Mouse (Mus musculus): ENCODE data around the gene Dnaja1. TPM values are rescaled to one million over a fixed set of nuclear protein-coding genes. Genes with fewer than 3 reads are reported as not detected.

The Dnaja1 gene
- polyA plus RNA-seq (2014; fragmentation: Nextera tagmentation; extraction: Ambion mirVana) = 691 and 740 TPM in 2 replicates

- Histone ChIP-seq H3K4me2 (replicated peaks; ENCODE audit: low read depth, low read length) (peak within 1 kb of the TSS; percentile 69), H3K36me3 (ENCODE audit: control insufficient read depth, insufficient read depth, low read length) (0 out of 2 replicates have a peak, but pooled peaks cover 2% of the 10 kb centered on the region), H3K4me3 (ENCODE audit: low read depth, low read length) (peak within 1 kb of the TSS; percentile 81), H3K9me3 (ENCODE audit: control insufficient read depth, low read length) (no peaks in the 10 kb centered on the region), H3K27ac (ENCODE audit: low read depth, low read length) (peak within 1 kb of the TSS; percentile 99), H3K9ac (ENCODE audit: low read depth, low read length) (peak within 1 kb of the TSS; percentile 97), H3K27me3 (ENCODE audit: control insufficient read depth, insufficient read depth, low read length) (no peaks in the 10 kb centered on the region), H3K4me1 (replicated peaks; ENCODE audit: control insufficient read depth, insufficient read depth, low read length) (no peaks in the 10 kb centered on the region; the same call in 1 of the 2 replicates)
- peak; percentile 96 for ATAC-seq (ENCODE audit: low FRiP score)
- WGBS = under 1% methylated on average over 54 of the region's 54 CpGs
- DNase-seq (ENCODE audit: low spot score) = peak; percentile 97
These were observed at the start of gene Dnaja1 for GRCm38 (mm10) chr4:40722011-40722666. Gene Dnaja1 (plus strand): TSS chr4:40722150.

- WGBS = over 99% methylated on average over 5 of the region's 5 CpGs
- no peak for DNase-seq (ENCODE audit: low spot score)
- ATAC-seq (ENCODE audit: low FRiP score) = no peak
- Histone ChIP-seq H3K4me2 (replicated peaks; ENCODE audit: low read depth, low read length) (no peak overlapping the region), H3K4me1 (replicated peaks; ENCODE audit: control insufficient read depth, insufficient read depth, low read length) (no peaks in the 10 kb centered on the region; the same call in 1 of the 2 replicates), H3K4me3 (ENCODE audit: low read depth, low read length) (no peak overlapping the region), H3K9ac (ENCODE audit: low read depth, low read length) (no peak overlapping the region), H3K27ac (ENCODE audit: low read depth, low read length) (no peak overlapping the region), H3K27me3 (ENCODE audit: control insufficient read depth, insufficient read depth, low read length) (no peaks in the 10 kb centered on the region), H3K36me3 (ENCODE audit: control insufficient read depth, insufficient read depth, low read length) (no peaks in the 10 kb centered on the region), H3K9me3 (ENCODE audit: control insufficient read depth, low read length) (no peaks in the 10 kb centered on the region)
These were observed 48.4 kb upstream of the Dnaja1 start for GRCm38 (mm10) chr4:40673526-40673925.

GRCm38 (mm10) chr4:40676338-40676737 is 45.6 kb upstream of the Dnaja1 start:
- Histone ChIP-seq H3K9me3 (ENCODE audit: control insufficient read depth, low read length) (no peaks in the 10 kb centered on the region), H3K4me2 (replicated peaks; ENCODE audit: low read depth, low read length) (no peak overlapping the region), H3K36me3 (ENCODE audit: control insufficient read depth, insufficient read depth, low read length) (no peaks in the 10 kb centered on the region), H3K27ac (ENCODE audit: low read depth, low read length) (no peak overlapping the region), H3K27me3 (ENCODE audit: control insufficient read depth, insufficient read depth, low read length) (no peaks in the 10 kb centered on the region), H3K4me1 (replicated peaks; ENCODE audit: control insufficient read depth, insufficient read depth, low read length) (no peaks in the 10 kb centered on the region; the same call in 1 of the 2 replicates), H3K9ac (ENCODE audit: low read depth, low read length) (no peak overlapping the region), H3K4me3 (ENCODE audit: low read depth, low read length) (no peak overlapping the region)
- ATAC-seq (ENCODE audit: low FRiP score) (no peak), DNase-seq (ENCODE audit: low spot score) (no peak)
- WGBS = 17% methylated on average over 14 of the region's 14 CpGs

GRCm38 (mm10) chr4:40677132-40677531 is 44.8 kb upstream of the Dnaja1 start:
- WGBS = 47% methylated on average over 5 of the region's 5 CpGs
- no peaks in the 10 kb centered on the region for H3K36me3 ChIP-seq (ENCODE audit: control insufficient read depth, insufficient read depth, low read length)
- no peak overlapping the region for H3K4me3 ChIP-seq (ENCODE audit: low read depth, low read length)
- H3K4me2 ChIP-seq (replicated peaks; ENCODE audit: low read depth, low read length) = no peak overlapping the region
- ATAC-seq (ENCODE audit: low FRiP score) (no peak), DNase-seq (ENCODE audit: low spot score) (no peak)
- no peaks in the 10 kb centered on the region for H3K27me3 ChIP-seq (ENCODE audit: control insufficient read depth, insufficient read depth, low read length)
- no peak overlapping the region for H3K27ac ChIP-seq (ENCODE audit: low read depth, low read length)
- H3K4me1 ChIP-seq (replicated peaks; ENCODE audit: control insufficient read depth, insufficient read depth, low read length) = no peaks in the 10 kb centered on the region; the same call in 1 of the 2 replicates
- no peak overlapping the region for H3K9ac ChIP-seq (ENCODE audit: low read depth, low read length)
- H3K9me3 ChIP-seq (ENCODE audit: control insufficient read depth, low read length) = no peaks in the 10 kb centered on the region

GRCm38 (mm10) chr4:40680250-40680860 is 41.6 kb upstream of the Dnaja1 start:
- Histone ChIP-seq H3K36me3 (ENCODE audit: control insufficient read depth, insufficient read depth, low read length) (no peaks in the 10 kb centered on the region), H3K4me2 (replicated peaks; ENCODE audit: low read depth, low read length) (no peak overlapping the region), H3K27ac (ENCODE audit: low read depth, low read length) (no peak overlapping the region), H3K27me3 (ENCODE audit: control insufficient read depth, insufficient read depth, low read length) (no peaks in the 10 kb centered on the region), H3K4me1 (replicated peaks; ENCODE audit: control insufficient read depth, insufficient read depth, low read length) (no peaks in the 10 kb centered on the region; the same call in 1 of the 2 replicates), H3K4me3 (ENCODE audit: low read depth, low read length) (no peak overlapping the region), H3K9me3 (ENCODE audit: control insufficient read depth, low read length) (no peaks in the 10 kb centered on the region), H3K9ac (ENCODE audit: low read depth, low read length) (no peak overlapping the region)
- 55% methylated on average over 5 of the region's 5 CpGs for WGBS
- ATAC-seq (ENCODE audit: low FRiP score) = no peak
- DNase-seq (ENCODE audit: low spot score) = peak; percentile 72

- no peak overlapping the region for H3K4me3 ChIP-seq (ENCODE audit: low read depth, low read length)
- no peak overlapping the region for H3K9ac ChIP-seq (ENCODE audit: low read depth, low read length)
- no peak overlapping the region for H3K27ac ChIP-seq (ENCODE audit: low read depth, low read length)
- ATAC-seq (ENCODE audit: low FRiP score) (0 out of 2 replicates have a peak, but pooled peaks have one; percentile 41), DNase-seq (ENCODE audit: low spot score) (peak; percentile 80)
- no peaks in the 10 kb centered on the region for H3K27me3 ChIP-seq (ENCODE audit: control insufficient read depth, insufficient read depth, low read length)
- H3K4me2 ChIP-seq (replicated peaks; ENCODE audit: low read depth, low read length) = no peak overlapping the region
- H3K9me3 ChIP-seq (ENCODE audit: control insufficient read depth, low read length) = no peaks in the 10 kb centered on the region
- 24% methylated on average over 3 of the region's 3 CpGs for WGBS
- H3K4me1 ChIP-seq (replicated peaks; ENCODE audit: control insufficient read depth, insufficient read depth, low read length) = no peaks in the 10 kb centered on the region
- H3K36me3 ChIP-seq (ENCODE audit: control insufficient read depth, insufficient read depth, low read length) = no peaks in the 10 kb centered on the region
These were observed 40.0 kb upstream of the Dnaja1 start for GRCm38 (mm10) chr4:40681908-40682307.

GRCm38 (mm10) chr4:40682359-40682758 is 39.6 kb upstream of the Dnaja1 start:
- WGBS = 87% methylated on average over 5 of the region's 5 CpGs
- Histone ChIP-seq H3K27ac (ENCODE audit: low read depth, low read length) (no peak overlapping the region), H3K36me3 (ENCODE audit: control insufficient read depth, insufficient read depth, low read length) (no peaks in the 10 kb centered on the region), H3K9ac (ENCODE audit: low read depth, low read length) (no peak overlapping the region), H3K9me3 (ENCODE audit: control insufficient read depth, low read length) (no peaks in the 10 kb centered on the region), H3K4me3 (ENCODE audit: low read depth, low read length) (no peak overlapping the region), H3K27me3 (ENCODE audit: control insufficient read depth, insufficient read depth, low read length) (no peaks in the 10 kb centered on the region), H3K4me1 (replicated peaks; ENCODE audit: control insufficient read depth, insufficient read depth, low read length) (no peaks in the 10 kb centered on the region), H3K4me2 (replicated peaks; ENCODE audit: low read depth, low read length) (no peak overlapping the region)
- DNase-seq (ENCODE audit: low spot score) (no peak), ATAC-seq (ENCODE audit: low FRiP score) (0 out of 2 replicates have a peak, but pooled peaks have one; percentile 11)

GRCm38 (mm10) chr4:40683306-40683705 is 38.6 kb upstream of the Dnaja1 start:
- no peaks in the 10 kb centered on the region for H3K9me3 ChIP-seq (ENCODE audit: control insufficient read depth, low read length)
- DNase-seq (ENCODE audit: low spot score) = no peak
- no peak for ATAC-seq (ENCODE audit: low FRiP score)
- WGBS = 93% methylated on average over 2 of the region's 2 CpGs
- no peak overlapping the region for H3K27ac ChIP-seq (ENCODE audit: low read depth, low read length)
- H3K4me1 ChIP-seq (replicated peaks; ENCODE audit: control insufficient read depth, insufficient read depth, low read length) = no peaks in the 10 kb centered on the region
- H3K36me3 ChIP-seq (ENCODE audit: control insufficient read depth, insufficient read depth, low read length) = no peaks in the 10 kb centered on the region
- H3K27me3 ChIP-seq (ENCODE audit: control insufficient read depth, insufficient read depth, low read length) = no peaks in the 10 kb centered on the region
- no peak overlapping the region for H3K4me3 ChIP-seq (ENCODE audit: low read depth, low read length)
- no peak overlapping the region for H3K9ac ChIP-seq (ENCODE audit: low read depth, low read length)
- no peak overlapping the region for H3K4me2 ChIP-seq (replicated peaks; ENCODE audit: low read depth, low read length)

GRCm38 (mm10) chr4:40691100-40691499 is 30.9 kb upstream of the Dnaja1 start:
- Histone ChIP-seq H3K9ac (ENCODE audit: low read depth, low read length) (no peak overlapping the region), H3K36me3 (ENCODE audit: control insufficient read depth, insufficient read depth, low read length) (0 out of 2 replicates have a peak, but pooled peaks cover 7% of the 10 kb centered on the region)
- WGBS = 90% methylated on average over 11 of the region's 11 CpGs

More at GRCm38 (mm10) chr4:40691100-40691499, 30.9 kb upstream of the Dnaja1 start:
- H3K27me3 ChIP-seq (ENCODE audit: control insufficient read depth, insufficient read depth, low read length) = no peaks in the 10 kb centered on the region
- no peak for ATAC-seq (ENCODE audit: low FRiP score)
- H3K9me3 ChIP-seq (ENCODE audit: control insufficient read depth, low read length) = no peaks in the 10 kb centered on the region
- H3K27ac ChIP-seq (ENCODE audit: low read depth, low read length) = no peak overlapping the region
- H3K4me3 ChIP-seq (ENCODE audit: low read depth, low read length) = no peak overlapping the region
- no peak overlapping the region for H3K4me2 ChIP-seq (replicated peaks; ENCODE audit: low read depth, low read length)
- no peaks in the 10 kb centered on the region for H3K4me1 ChIP-seq (replicated peaks; ENCODE audit: control insufficient read depth, insufficient read depth, low read length)
- DNase-seq (ENCODE audit: low spot score) = no peak
